Mouse (Mus musculus) right cerebral cortex, postnatal 25 days (tissue): ENCODE measurements at regions not wholly inside any gene's neighbourhood (a gene's known extent, or its start where the extent isn't known, plus 50 kb on each side); places are given as distances from the start of the nearest gene placed in this dataset.
A peak's percentile ranks its signal among the peaks of the same experiment; 100 is the strongest.

ENCODE experiments used
- DNase-seq: peaks from one replicate; pipeline ENCODE4 v3.0.0; 2022

GRCm38 (mm10) chr15:56420681-56421080, 1056.7 kb downstream of the Slc22a22 start:
- no peak for DNase-seq

- DNase-seq: no peak
Measured at GRCm38 (mm10) chr15:56391982-56392381, 1085.4 kb downstream of the Slc22a22 start.

- DNase-seq: no peak
Measured at GRCm38 (mm10) chr15:56378511-56378910, 1098.9 kb downstream of the Slc22a22 start.

- DNase-seq: no peak
Measured at GRCm38 (mm10) chr15:56350903-56351302, 1126.5 kb downstream of the Slc22a22 start.

- DNase-seq: no peak
Measured at GRCm38 (mm10) chr15:56346111-56346510, 1131.3 kb downstream of the Slc22a22 start.

- DNase-seq: no peak
Measured at GRCm38 (mm10) chr15:56344973-56345372, 1132.5 kb downstream of the Slc22a22 start.

- DNase-seq: no peak
Measured at GRCm38 (mm10) chr15:56344304-56344932, 1133.0 kb downstream of the Slc22a22 start.

GRCm38 (mm10) chr15:56337879-56338278, 1139.5 kb downstream of the Slc22a22 start:
- DNase-seq: no peak

- DNase-seq: peak; percentile 67
Measured at GRCm38 (mm10) chr15:56336449-56336848, 1141.0 kb downstream of the Slc22a22 start.

- no peak for DNase-seq
Measured at GRCm38 (mm10) chr15:56335011-56335410, 1142.4 kb downstream of the Slc22a22 start.

GRCm38 (mm10) chr15:56320501-56320900, 1156.9 kb downstream of the Slc22a22 start:
- DNase-seq: no peak

GRCm38 (mm10) chr15:56294910-56295438, 1182.5 kb downstream of the Slc22a22 start:
- no peak for DNase-seq

GRCm38 (mm10) chr15:56278622-56279301, 1198.7 kb downstream of the Slc22a22 start:
- no peak for DNase-seq

GRCm38 (mm10) chr15:56278006-56278405, 1199.4 kb downstream of the Slc22a22 start:
- no peak for DNase-seq

- no peak for DNase-seq
Measured at GRCm38 (mm10) chr15:56248731-56249130, 1228.7 kb downstream of the Slc22a22 start.

- DNase-seq: no peak
Measured at GRCm38 (mm10) chr15:56244004-56244735, 1233.3 kb downstream of the Slc22a22 start.

GRCm38 (mm10) chr15:56202552-56202951, 1274.9 kb downstream of the Slc22a22 start:
- no peak for DNase-seq

- DNase-seq: no peak
Measured at GRCm38 (mm10) chr15:56199336-56199735, 1278.1 kb downstream of the Slc22a22 start.

- DNase-seq: no peak
Measured at GRCm38 (mm10) chr15:56197425-56198201, 1279.8 kb downstream of the Slc22a22 start.

GRCm38 (mm10) chr15:56166236-56166635, 1311.2 kb downstream of the Slc22a22 start:
- no peak for DNase-seq

- DNase-seq: no peak
Measured at GRCm38 (mm10) chr15:56158726-56159125, 1318.7 kb downstream of the Slc22a22 start.

- peak; percentile 27 for DNase-seq
Measured at GRCm38 (mm10) chr15:56139451-56139850, 1338.0 kb downstream of the Slc22a22 start.
